Mouse (Mus musculus): Measurements from ENCODE around the gene Rnaseh2c.

Rnaseh2c gene

DNA sequence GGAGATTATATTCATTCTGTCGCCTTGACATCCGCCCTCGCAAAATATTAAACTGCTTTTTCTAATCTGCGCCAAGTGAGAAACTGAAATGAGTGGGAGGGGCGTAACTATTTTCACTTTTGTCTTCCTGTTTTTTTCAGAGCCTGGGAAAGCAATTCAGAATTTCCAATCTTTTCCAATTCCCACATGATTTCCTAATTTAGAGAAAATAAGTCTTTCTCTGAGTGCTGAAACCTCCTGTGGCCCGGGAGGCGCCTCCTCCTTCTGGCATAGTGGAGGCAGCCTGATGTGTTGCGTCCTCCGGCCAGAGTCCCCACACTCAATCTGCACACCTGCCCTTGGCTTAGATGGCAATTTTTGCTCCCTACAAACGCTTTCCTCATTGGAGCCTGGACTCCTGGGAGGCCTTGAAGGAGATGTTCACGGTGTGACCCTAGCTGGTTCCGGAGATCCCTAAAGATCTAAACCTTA lies 34.9 kb downstream of the Rnaseh2c start:
- no peak for DNase-seq (ENCODE audit: low spot score)

GRCm38 (mm10) chr19:5637069-5638047 lies 35.7 kb downstream of the Rnaseh2c start, which contains the start of gene Rela:
Gene Rela, plus strand, starts transcription at chr19:5637483.
- DNase-seq (ENCODE audit: low spot score) = peak; percentile 84

GRCm38 (mm10) chr19:5638416-5639005 lies 36.8 kb downstream of the Rnaseh2c start:
- DNase-seq (ENCODE audit: low spot score) = no peak

- DNase-seq (ENCODE audit: low spot score) = no peak
These were observed 38.7 kb downstream of the Rnaseh2c start for GRCm38 (mm10) chr19:5640339-5640738.

DNA sequence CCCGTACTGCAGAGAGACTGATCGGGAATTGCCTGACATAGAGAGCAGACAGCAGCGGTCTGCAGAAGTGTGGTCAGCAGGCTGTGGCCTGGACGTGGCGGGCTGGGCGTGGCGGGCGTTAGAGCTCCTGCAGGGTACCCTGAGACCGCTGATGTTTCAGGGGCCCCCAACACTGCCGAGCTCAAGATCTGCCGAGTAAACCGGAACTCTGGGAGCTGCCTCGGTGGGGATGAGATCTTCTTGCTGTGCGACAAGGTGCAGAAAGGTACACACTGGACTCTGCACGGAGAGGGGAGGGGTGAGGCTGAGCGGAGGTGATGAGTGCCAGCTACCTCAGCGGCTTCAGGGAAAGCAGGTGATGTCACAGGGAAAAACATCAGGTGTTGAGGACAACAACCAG lies 39.3 kb downstream of the Rnaseh2c start:
- no peak for DNase-seq (ENCODE audit: low spot score)

- DNase-seq (ENCODE audit: low spot score) = no peak
These were observed 40.0 kb downstream of the Rnaseh2c start for GRCm38 (mm10) chr19:5641641-5642040.

- DNase-seq (ENCODE audit: low spot score) = no peak
These were observed 43.6 kb downstream of the Rnaseh2c start for GRCm38 (mm10) chr19:5645280-5645679.

DNA sequence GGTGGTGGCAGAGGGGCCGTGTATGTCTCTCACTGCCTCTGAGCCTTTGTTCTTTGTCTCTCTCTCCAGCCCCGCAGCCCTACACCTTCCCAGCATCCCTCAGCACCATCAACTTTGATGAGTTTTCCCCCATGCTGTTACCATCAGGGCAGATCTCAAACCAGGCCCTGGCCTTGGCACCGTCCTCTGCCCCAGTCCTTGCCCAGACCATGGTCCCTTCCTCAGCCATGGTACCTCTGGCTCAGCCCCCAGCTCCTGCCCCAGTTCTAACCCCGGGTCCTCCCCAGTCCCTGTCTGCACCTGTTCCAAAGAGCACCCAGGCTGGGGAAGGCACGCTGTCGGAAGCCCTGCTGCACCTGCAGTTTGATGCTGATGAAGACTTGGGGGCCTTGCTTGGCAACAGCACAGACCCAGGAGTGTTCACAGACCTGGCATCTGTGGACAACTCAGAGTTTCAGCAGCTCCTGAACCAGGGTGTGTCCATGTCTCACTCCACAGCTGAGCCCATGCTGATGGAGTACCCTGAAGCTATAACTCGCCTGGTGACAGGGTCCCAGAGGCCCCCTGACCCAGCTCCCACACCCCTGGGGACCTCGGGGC lies 45.2 kb downstream of the Rnaseh2c start:
- no peak for DNase-seq (ENCODE audit: low spot score)

DNA sequence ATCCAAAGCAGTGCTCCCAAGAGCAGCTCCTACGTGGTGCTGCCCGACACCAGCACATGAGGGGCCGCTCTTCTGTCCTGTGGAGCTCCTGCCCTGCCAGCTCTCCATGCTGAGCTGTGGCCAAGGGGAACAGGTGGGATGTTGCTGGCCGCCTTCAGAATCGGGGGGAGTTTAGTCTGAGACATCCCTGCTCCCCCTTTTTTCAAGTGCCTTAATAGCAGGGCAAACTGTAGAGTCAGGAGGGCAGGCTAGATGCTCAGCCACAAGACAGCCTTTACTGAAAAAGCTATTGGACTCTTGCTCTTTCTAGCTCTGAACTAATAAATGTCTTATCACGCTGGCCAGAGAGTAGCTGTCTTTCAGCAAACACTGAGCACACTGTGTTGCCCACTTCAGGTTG lies 46.1 kb downstream of the Rnaseh2c start:
- no peak for DNase-seq (ENCODE audit: low spot score)

- peak; percentile 81 for DNase-seq (ENCODE audit: low spot score)
These were observed 47.0 kb downstream of the Rnaseh2c start for GRCm38 (mm10) chr19:5648401-5649297.

- DNase-seq (ENCODE audit: low spot score) = no peak
These were observed 47.6 kb downstream of the Rnaseh2c start for GRCm38 (mm10) chr19:5649298-5649741.

DNA sequence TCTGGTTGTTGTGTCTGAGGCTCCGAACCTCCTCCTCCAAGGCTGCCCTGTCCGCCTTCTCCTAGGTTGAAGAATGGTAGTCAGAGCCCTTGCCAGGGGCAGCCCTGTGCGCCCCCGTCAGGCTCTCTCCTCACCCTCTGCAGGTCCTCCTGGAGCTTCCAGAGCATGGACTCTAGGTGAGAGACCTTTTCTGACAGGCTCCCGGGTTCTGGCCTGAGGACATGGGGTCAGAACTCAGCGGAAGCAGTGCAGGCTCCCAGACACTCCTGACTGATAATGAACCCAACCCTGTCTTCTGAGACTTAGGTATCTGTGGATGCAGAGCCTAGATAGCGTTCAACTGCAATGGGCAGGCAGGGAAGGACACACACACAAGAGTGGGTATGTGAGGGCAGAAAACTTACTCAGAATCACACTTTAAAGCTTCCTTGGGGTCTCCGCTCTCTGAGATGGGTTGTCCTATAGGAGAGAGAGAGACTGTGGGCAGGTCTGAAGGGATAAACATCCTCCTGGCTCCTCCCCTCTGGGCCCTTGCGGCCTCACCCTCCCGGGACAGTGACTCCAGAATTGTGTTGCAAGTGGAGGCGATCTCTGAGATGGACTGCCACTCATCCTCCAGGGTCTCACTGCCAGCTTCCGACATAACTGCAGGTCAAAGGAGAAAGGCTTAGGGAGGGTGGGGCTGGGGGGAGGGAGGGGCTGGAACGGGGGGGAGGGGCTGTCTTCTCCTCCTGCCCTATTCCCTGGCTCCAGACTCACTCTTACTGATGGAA lies 50.0 kb downstream of the Rnaseh2c start:
- no peak for DNase-seq (ENCODE audit: low spot score)

GRCm38 (mm10) chr19:5652570-5652969 lies 50.9 kb downstream of the Rnaseh2c start:
- no peak for DNase-seq (ENCODE audit: low spot score)

DNA sequence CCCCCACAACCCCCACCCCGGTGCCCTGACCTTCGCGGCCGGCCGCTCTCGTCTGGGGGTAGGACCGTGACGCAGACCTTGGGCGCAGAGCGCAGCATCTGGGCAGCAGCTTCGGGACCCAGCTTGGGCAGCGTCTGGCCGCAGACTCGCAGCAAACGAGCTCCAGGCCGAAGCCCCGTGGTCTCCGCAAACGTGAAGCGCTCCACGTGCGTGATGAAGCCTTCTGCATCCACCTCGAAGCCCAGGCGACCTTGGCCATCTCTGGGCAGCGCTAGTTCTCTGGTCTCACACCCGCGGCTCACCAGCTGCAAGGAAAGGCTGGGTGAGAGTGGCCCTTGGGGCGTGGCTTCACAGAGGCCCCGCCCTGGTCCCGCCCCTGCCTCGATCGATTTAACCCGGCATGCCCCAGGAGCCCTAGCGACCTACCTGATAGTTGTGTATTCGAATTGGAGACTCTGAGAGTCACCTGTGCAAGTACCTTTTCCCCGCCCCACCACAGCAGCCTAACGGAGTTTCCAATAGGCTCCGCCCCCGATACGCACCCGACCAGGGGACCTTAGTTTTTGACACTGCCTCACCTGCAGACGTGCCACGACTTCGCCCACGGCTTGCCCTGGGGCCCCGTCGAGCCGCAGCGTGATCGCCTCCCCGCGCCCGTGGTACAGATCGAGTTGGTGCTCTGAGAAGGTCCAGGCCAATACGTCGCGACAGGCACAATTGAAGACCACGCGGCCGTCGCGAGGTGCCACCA lies 52.5 kb downstream of the Rnaseh2c start:
- DNase-seq (ENCODE audit: low spot score) = peak; percentile 79

DNA sequence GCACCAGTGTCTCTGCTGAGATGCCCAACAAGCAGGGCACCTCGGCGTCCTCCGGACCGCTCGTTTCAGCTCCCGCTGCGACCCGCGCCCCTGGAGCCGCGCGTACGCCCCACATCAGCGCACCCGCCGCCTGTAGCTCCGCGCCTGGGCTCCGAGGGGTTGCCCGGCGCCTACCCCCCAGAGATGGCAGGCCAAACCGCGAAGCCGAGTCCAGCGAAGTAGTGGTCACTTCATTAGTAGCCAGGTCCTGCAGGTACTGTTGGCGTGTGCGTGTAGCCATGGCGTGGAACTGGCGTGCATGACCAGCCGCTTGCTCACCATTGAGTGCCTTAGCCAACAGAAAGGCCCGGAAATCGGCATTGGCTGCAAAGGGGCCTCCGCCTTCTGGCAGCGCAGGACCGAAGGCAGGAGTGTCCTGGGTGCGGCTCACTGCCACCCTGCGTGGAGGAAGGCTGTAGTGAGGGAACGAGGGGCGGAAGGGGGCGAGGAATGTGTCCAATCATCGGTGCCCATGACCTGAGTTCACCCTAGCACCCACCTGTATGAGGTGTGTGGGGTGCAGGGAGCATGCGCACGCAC lies 53.1 kb downstream of the Rnaseh2c start:
- peak; percentile 17 for DNase-seq (ENCODE audit: low spot score)
